17 mouse cellular contexts compared by ENCODE assay signal in the genomic region with DNA sequence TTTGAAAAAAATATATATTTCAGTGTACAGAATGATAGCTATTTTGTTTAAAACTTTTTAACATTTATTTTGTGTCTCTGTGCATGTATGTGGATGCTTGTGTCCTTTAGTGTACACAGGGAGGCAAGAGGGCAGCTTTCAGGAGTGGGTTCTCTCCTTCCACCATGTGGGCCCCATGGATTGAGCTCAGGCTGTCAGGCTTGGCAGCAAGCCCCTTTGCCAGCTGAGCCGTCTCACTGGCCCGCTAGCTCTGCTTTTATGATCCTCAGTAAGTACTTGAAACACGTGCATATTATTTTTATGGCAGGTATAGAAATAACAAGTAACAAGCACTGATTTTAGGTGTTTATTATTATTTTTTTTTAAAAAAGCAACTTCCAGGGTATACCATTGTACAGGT. TPM values are rescaled to one million over a fixed set of nuclear protein-coding genes. Genes with fewer than 3 reads are reported as not detected.
"Had no signal": no experiment of that assay in that cellular context is flagged by ENCODE, and none has a peak within 500 bp of the region (broad histone marks: within the 10 kb centered on the region; RNA-seq: fewer than 3 reads in every experiment).

No protein-coding gene starts in this region.

- H3K27me3 ChIP-seq: midbrain, embryonic 12.5 days; neural tube, embryonic 12.5 days; stomach, embryonic 15.5 days had no signal

- H3K4me3 ChIP-seq: midbrain, embryonic 10.5 days; midbrain, embryonic 12.5 days; neural tube, embryonic 12.5 days; stomach, embryonic 15.5 days had no signal

- H3K4me2 ChIP-seq: lung, embryonic 14.5 days; midbrain, embryonic 12.5 days; neural tube, embryonic 12.5 days; stomach, embryonic 15.5 days had no signal

- H3K27ac ChIP-seq: midbrain, embryonic 10.5 days; midbrain, embryonic 12.5 days; neural tube, embryonic 12.5 days; stomach, embryonic 15.5 days; stomach, postnatal 0 days had no signal

- H3K36me3 ChIP-seq: stomach, embryonic 15.5 days had no signal

- ATAC-seq: midbrain, embryonic 16.5 days had no signal

- H3K9me3 ChIP-seq: neural tube, embryonic 12.5 days; stomach, embryonic 15.5 days had no signal

- H3K4me1 ChIP-seq: midbrain, embryonic 10.5 days; midbrain, embryonic 12.5 days; neural tube, embryonic 12.5 days; stomach, embryonic 15.5 days had no signal

- DNase-seq: lung, adult 18-20 months; lung, embryonic 14.5 days; lung, postnatal 10 days; lung, postnatal 4 days; midbrain, embryonic 14.5 days; right cerebral cortex, postnatal 14 days; thymus, adult 2 months; thymus, postnatal 25 days; thymus, postnatal 4 days had no signal

- H3K9ac ChIP-seq: lung, embryonic 14.5 days; midbrain, embryonic 12.5 days; neural tube, embryonic 12.5 days; stomach, embryonic 15.5 days had no signal

RNA-seq across cellular contexts. Expression of a gene that starts 29.0 kb away (rescaled TPM):
- total RNA-seq: megakaryocyte-erythroid progenitor cell, adult 5-6 weeks had no signal
- polyA plus RNA-seq: midbrain, embryonic 12.5 days; midbrain, embryonic 14.5 days; neural tube, embryonic 14.5 days had no signal
